Comparison of ENCODE assay signal across 7 mouse cellular contexts in genomic region chr10:69656321-69656720, GRCm38 (mm10).
DNase-seq lines count a peak whose midpoint lies in the region; ATAC-seq and TF ChIP-seq lines count a peak whose summit lies in the region.

No protein-coding gene starts in this region.

- no peak overlapping the region for H3K27ac ChIP-seq in midbrain, embryonic 15.5 days
- H3K27ac ChIP-seq in midbrain, embryonic 16.5 days (ENCODE audit: low read length), result no peak overlapping the region
- no peak overlapping the region for H3K27ac ChIP-seq in heart, postnatal 0 days (ENCODE audit: low read depth)

- 0 out of 2 replicates have a peak, but pooled peaks have one; percentile 21 for ATAC-seq in midbrain, embryonic 15.5 days (replicated peaks)
- ATAC-seq in midbrain, embryonic 16.5 days, result no peak
- ATAC-seq in heart, postnatal 0 days (ENCODE audit: insufficient read depth, low read depth), result peak; percentile 39; the same call in 1 of the 2 replicates

- H3K36me3 ChIP-seq in midbrain, embryonic 15.5 days (replicated peaks), result no peaks in the 10 kb centered on the region
- no peaks in the 10 kb centered on the region for H3K36me3 ChIP-seq in midbrain, embryonic 16.5 days (ENCODE audit: control insufficient read depth, insufficient read depth, low read length)
- no peaks in the 10 kb centered on the region for H3K36me3 ChIP-seq in heart, postnatal 0 days (replicated peaks; ENCODE audit: control insufficient read depth, insufficient read depth, low read length)

- H3K9ac ChIP-seq in midbrain, embryonic 15.5 days, result no peak overlapping the region
- H3K9ac ChIP-seq in midbrain, embryonic 16.5 days (ENCODE audit: low read depth, low read length), result no peak overlapping the region
- H3K9ac ChIP-seq in heart, postnatal 0 days (replicated peaks; ENCODE audit: low read depth, low read length), result no peak overlapping the region

- intact Hi-C loops in left cerebral cortex, postnatal 25 days (cut with DNase I), result loop anchor here (5.0 kb wide), 2 partner anchors 284 to 306 kb away; no protein-coding TSS in a partner anchor

- no peak overlapping the region for H3K4me2 ChIP-seq in midbrain, embryonic 15.5 days
- H3K4me2 ChIP-seq in midbrain, embryonic 16.5 days (ENCODE audit: low read length), result no peak overlapping the region
- H3K4me2 ChIP-seq in heart, postnatal 0 days (ENCODE audit: low read depth, low read length), result no peak overlapping the region

- 12% methylated on average over 3 of the region's 3 CpGs for WGBS in midbrain, embryonic 15.5 days
- 9% methylated on average over 3 of the region's 3 CpGs for WGBS in midbrain, embryonic 16.5 days
- 17% methylated on average over 3 of the region's 3 CpGs for WGBS in heart, postnatal 0 days

- peak; percentile 95 for TF ChIP-seq CTCF in heart, postnatal 0 days (IDR thresholded peaks at IDR 0.05; ENCODE audit: low read depth)

- H3K4me1 ChIP-seq in midbrain, embryonic 15.5 days, result peaks cover 52% of the 10 kb centered on the region
- peaks cover 33% of the 10 kb centered on the region for H3K4me1 ChIP-seq in midbrain, embryonic 16.5 days (ENCODE audit: control insufficient read depth, insufficient read depth, low read length)
- H3K4me1 ChIP-seq in heart, postnatal 0 days (ENCODE audit: control insufficient read depth, insufficient read depth), result peaks cover 19% of the 10 kb centered on the region

- no peak for TF ChIP-seq EP300 in heart, postnatal 0 days (IDR thresholded peaks at IDR 0.05; ENCODE audit: low read depth)

- no peaks in the 10 kb centered on the region for H3K27me3 ChIP-seq in midbrain, embryonic 15.5 days (replicated peaks)
- H3K27me3 ChIP-seq in midbrain, embryonic 16.5 days (ENCODE audit: control insufficient read depth, insufficient read depth, low read depth, low read length), result no peaks in the 10 kb centered on the region
- H3K27me3 ChIP-seq in heart, postnatal 0 days (ENCODE audit: control insufficient read depth, insufficient read depth, low read length), result no peaks in the 10 kb centered on the region

- H3K4me3 ChIP-seq in midbrain, embryonic 15.5 days, result no peak overlapping the region
- H3K4me3 ChIP-seq in midbrain, embryonic 16.5 days (ENCODE audit: low read depth, low read length), result no peak overlapping the region
- no peak overlapping the region for H3K4me3 ChIP-seq in heart, postnatal 0 days (ENCODE audit: low read depth, low read length)

- no peaks in the 10 kb centered on the region for H3K9me3 ChIP-seq in midbrain, embryonic 15.5 days
- no peaks in the 10 kb centered on the region for H3K9me3 ChIP-seq in midbrain, embryonic 16.5 days (replicated peaks; ENCODE audit: control insufficient read depth, low read length, poor library complexity, severe bottlenecking)
- no peaks in the 10 kb centered on the region for H3K9me3 ChIP-seq in heart, postnatal 0 days (replicated peaks; ENCODE audit: control insufficient read depth, low read length)

- peak; percentile 16 for DNase-seq in T-cell, adult 2 months (ENCODE audit: low spot score)
- peak; percentile 79 to 80 for DNase-seq in cerebellum, postnatal 14 days
- DNase-seq in heart, postnatal 0 days (ENCODE audit: low spot score), result peak; percentile 64
- peak; percentile 62 to 80 for DNase-seq in left cerebral cortex, postnatal 25 days (ENCODE audit: low spot score in 2 of 2)
- DNase-seq in retina, adult 2 months (ENCODE audit: low read depth, low spot score), result peak; percentile 55

Comparison
In these comparisons a context has a peak if more than half of its experiments do, and no peak if none do; other contexts are left out.
1. DNase-seq: peak in every context shown above with its lines; median percentile 80 in cerebellum, postnatal 14 days; 71 in left cerebral cortex, postnatal 25 days; 64 in heart, postnatal 0 days; 55 in retina, adult 2 months; 16 in T-cell, adult 2 months.